Mouse (Mus musculus): ENCODE data around the gene Gjd3.
A peak's percentile ranks its signal among the peaks of the same experiment; 100 is the strongest.

The Gjd3 gene

DNA sequence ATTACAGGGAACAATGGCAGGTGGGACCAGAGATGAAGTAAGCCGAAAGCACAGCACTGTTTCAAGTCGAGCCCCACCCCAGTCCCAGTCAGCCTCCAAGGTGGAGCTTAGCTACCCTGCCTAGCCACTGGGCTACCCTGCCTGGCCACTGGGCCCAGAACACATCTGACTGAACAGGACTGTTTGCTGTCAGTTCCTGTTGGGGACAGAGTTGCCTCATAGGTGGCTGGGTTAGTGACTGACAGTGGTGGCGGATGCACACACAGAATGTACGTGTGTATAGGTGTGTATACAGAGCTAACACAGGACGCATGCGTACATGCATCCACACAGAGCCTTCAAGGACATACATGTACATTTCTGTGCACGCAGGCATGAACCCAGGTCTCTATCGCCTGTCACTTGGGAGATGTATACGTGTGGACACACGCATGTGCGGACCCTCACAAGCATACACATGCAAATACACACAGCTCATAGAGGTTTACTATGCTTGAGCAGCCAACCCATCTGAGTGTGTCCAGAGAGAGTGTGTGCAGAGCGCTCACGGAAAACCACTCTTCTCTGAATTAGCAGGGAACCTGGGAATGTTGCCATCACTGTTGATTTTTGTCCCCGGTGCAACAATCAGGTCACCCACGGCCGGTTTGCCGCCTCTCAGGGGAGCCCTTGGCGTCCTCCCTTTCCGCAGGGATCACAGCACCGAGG lies 1.4 kb downstream of the Gjd3 start:
- no peak for DNase-seq (ENCODE audit: low read depth, low spot score)

DNA sequence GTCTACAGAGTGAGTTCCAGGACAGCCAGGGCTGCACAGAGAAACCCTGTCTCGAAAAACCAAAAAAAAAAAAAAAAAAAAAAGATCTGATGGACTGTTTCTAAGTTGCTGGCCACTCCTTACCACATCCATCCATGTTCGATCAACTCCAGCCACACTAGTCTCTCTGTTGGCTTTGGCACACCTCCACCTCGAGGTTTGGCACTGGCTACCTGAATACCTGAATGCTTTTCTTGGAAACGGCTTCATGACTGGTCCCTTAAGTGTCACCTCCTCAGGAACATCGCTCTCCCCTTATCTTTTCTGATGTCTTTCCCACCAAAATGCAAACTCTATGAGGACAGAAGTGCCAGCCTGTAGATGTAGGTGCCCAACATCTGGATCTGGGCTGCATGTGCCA lies 3.5 kb downstream of the Gjd3 start:
- no peak for DNase-seq (ENCODE audit: low read depth, low spot score)

DNA sequence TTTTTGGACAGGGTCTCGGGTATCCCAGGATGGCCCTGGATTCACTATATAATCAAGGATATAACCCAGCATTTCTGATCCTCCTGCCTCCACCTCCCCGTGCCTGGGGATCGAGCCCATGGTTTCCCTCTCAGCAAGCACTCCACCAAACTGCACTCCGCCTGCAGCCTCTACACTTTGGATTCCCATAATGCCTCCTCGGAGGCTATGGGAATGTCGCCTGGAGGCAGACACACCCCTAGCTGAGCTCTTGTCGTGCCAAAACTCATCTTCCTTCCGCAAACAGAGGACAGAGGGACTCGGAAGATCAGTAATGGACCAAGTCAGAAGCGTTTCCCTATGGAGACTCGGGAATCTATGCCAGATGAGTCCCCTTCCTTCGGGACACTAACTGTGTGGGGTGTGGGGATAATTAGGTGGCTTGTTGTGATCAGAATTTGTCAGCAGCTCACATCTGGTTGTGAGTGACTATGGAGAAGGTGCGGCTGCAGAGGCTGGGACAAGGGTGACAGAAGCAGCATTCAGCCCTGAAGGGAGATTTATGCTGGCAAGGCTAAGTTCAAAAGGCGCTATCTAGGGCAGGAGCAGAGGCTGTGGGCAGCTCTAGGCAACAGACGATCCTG lies 4.2 kb downstream of the Gjd3 start:
- DNase-seq (ENCODE audit: low read depth, low spot score), result no peak

DNA sequence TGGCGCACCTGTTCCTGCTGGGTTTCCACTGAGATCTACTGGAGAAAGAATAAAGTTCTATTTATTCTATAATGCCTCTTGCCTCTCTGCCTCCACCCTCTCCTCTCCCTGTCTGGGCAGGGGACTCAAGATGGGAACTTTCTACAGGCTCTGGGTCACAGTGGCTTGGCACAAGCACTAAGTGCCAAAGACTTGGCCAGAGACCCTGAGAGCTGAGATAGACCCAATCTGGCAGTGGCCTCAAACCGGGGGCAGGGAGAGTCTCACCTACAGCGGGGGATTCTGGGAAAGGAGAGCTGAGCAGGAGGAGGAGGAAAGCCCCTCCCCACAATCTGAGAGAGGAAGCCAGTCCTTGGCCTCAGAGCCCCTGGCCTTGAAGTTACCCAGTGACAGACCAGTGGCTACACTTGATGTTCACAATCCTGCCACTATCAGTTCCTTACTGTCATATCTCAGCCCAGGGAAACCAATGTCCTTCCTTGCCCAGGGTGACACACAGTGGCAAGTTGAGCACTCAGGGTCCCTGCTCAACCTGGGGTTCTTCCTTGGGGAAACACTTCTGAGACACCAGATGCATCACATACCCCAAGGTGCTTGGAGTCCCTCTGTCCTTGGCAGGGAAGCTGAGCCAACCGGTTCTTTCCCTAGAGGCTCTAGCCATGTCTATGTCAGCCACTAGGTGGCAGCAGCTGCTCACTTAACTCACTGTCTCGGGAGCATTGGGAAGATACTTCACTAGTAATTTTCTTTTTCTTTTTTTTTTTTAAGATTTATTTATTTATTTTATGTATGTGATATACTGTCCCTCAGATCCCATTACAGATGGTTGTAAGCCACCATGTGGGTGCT lies 7.7 kb downstream of the Gjd3 start:
- peak; percentile 87 for DNase-seq (ENCODE audit: low read depth, low spot score)

DNA sequence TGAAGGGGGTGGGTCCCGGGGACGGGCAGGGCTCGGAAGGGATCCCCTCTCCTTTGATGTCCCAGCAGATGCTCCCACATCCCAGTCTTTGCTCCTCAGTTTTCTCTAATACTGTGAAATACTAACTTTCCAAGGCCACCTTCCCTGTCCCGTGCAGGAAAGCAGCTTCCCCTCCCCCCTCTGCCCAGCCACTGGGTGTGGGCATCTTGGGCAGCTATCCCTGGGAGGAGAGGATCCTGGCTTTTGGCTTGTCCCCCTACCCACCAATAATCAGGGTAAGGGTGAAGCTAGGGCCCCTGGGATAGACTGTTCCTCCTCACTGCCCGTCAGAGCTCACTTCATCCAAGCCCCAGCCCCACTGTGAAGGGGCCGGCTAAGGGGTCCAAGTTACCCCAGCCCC lies 8.6 kb downstream of the Gjd3 start:
- no peak for DNase-seq (ENCODE audit: low read depth, low spot score)

DNA sequence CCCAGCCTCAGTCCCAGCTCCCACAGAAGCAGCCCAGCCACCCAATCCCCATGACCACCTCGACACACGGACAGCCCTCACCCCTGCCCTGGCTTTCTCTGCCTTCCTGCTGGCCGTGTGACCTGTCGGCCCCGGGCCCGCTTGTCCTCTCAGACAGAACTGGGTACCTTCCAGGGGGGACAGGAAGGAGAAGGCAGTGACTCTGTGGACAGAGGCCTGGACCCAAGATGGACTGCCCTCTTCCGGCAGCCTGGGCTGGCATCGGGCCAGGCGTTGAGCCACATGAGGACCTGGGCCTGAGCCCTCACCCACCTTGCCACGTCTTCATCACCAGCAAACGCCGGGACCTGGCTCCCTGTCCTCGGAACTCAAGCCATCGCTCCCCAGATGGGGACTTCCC lies 9.2 kb downstream of the Gjd3 start:
- no peak for DNase-seq (ENCODE audit: low read depth, low spot score)

DNA sequence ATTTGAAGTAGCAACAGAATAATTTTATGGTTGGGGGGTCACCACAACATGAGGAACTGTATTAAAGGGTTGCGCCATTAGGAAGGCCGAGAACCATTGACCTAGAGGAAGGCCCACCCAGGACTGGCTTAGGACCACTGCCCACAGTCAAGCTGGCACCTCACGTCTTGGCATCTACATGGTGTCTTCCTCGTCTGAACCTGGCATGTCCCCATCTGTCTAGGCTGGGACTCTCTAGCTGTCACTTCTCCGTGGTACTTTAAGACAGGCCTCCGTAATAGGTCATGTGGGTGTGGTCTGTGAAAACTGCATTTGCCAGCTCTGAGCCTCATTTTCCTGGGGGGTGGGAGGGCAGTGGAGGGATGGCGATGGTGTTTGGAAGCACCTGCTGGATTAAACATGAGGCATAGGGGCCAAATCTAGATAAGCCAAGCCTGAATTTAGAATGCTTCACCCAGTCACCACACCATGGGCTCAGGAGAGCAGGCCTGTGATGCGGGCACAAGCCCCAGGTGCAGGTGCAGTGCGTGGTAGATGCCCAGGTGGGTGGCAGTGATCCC lies 9.9 kb downstream of the Gjd3 start:
- DNase-seq (ENCODE audit: low read depth, low spot score), result no peak

DNA sequence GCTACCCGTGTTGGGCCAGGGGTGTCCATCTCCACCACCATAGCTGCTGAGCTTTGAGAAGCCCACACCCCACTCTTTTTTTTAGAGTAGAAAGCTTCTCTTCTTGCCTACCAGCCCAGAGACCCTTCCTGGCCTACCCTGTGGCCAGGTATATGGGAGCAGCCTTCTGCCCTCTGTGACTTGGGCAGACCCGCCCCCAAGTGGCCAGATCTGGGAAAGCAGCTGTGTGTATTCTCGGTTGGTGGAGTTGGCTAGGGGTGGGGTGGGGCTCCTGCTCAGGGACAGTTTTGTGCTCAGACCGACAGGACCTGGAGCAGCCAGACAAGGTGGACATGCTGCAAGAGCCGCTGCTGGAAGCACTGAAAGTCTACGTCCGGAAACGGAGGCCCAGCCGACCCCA lies 10.6 kb downstream of the Gjd3 start:
- peak; percentile 80 for DNase-seq (ENCODE audit: low read depth, low spot score)

DNA sequence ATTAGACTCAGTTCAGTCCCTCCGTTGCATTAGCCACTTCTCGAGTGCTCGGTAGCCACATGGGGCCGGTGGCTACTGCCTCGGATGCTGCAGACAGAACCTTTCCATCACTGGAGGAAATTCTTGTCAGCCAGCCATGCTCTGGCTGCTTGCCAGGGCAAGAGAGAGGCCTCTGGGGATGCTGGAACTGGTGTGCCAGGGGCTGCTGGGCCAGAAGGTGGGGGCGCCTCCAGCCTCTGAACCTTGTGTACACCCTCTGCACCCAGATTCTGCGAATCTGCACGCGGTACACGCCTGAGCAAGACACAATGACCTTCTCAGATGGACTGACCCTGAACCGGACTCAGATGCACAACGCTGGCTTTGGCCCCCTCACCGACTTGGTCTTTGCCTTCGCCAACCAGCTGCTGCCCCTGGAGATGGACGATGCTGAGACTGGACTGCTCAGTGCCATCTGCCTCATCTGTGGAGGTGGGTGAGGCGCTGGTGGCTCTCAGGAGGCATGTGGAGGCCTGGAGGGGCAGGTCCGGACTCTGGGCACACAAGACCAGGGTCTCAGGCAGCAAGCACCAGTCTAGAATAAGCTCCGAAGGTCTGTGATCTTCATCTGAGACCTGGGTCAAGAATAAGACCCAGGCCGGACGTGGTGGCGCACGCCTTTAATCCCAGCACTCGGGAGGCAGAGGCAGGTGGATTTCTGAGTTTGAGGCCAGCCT lies 11.3 kb downstream of the Gjd3 start:
- peak; percentile 63 for DNase-seq (ENCODE audit: low read depth, low spot score)

DNA sequence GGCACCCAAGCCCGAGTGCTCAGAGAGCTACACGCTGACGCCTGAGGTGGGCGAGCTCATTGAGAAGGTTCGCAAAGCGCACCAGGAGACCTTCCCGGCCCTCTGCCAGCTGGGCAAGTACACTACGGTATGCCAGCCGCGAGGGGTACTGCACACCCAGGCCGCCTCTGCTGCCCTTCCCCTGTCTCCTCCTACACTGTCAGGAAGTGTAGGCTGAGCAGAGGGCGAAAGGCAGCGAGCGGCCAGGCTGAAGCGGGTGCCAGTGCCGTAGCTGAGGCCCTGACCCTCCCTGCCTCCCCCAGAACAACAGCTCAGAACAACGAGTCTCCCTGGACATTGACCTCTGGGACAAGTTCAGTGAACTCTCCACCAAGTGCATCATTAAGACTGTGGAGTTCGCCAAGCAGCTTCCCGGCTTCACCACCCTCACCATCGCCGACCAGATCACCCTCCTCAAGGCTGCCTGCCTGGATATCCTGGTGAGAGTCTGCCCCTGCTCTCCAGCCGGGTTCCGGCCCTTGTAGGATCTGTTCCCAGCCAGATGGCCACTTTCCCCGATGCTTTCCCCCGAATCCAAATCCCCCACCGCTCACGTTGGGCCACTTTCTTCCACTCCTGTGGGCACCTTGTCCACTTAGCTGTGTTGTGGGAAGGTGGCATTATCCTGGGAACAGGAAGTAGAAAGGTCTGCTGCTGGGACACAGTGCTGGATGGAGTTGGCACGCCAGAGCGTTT lies 12.5 kb downstream of the Gjd3 start:
- no peak for DNase-seq (ENCODE audit: low read depth, low spot score)

DNA sequence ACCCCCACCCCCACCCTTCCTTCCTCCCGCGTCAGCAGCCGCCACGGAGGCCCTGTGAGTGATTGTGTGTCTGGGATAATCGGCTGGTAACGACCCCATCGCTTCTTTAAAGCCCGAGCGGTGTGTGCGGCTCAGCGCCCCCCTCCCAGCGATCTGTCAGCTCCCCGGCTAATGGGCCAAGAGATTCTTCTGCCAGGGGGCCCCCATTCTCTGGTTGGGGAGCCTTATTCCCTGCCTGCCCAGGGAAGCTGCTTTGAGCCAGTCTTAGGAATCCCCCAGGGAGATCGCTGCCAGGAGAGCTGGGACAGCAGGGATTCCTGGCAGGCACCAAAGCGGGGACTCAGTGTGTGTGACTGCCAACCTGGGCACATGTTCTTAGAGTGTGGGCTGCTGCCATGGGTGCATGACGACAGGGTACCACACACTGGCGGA lies 13.3 kb downstream of the Gjd3 start:
- DNase-seq (ENCODE audit: low read depth, low spot score), result no peak

DNA sequence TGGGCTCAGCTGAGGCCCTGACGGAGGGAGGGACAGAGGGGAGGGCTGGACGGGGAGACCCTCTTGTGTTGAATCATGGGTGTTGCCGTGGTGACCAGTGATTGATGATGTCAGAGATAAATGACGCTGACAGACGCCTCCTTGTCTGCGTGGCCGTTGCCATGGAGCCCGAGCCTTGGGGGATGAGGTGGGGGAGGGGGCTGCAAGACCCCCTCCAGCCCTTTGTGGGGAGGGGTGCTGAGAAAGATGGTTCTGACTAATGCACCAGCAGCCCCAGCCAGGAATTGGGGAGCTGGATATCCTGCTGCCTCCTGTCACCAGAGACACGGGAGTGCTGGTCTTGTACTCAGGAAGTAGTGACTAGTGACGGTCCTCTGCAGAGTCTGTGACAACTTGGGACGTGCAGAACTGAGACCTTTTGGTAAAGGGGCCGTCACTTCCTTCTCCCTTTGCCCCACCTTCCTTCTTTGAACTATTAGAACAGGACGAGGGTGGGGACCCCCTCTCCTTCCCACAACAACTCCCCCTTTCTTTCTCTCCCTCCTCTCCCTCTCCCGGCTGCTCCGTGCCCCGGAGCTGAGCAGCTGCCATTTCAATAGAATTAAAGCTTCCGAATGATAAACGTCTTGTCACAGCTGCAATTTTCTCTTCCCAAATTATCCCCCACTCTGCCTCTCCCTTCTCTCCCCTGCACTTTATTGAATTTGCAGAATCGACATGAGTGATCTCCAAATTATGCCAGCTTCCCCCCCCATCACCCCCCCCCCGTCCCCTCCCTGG lies 13.9 kb downstream of the Gjd3 start:
- no peak for DNase-seq (ENCODE audit: low read depth, low spot score)

DNA sequence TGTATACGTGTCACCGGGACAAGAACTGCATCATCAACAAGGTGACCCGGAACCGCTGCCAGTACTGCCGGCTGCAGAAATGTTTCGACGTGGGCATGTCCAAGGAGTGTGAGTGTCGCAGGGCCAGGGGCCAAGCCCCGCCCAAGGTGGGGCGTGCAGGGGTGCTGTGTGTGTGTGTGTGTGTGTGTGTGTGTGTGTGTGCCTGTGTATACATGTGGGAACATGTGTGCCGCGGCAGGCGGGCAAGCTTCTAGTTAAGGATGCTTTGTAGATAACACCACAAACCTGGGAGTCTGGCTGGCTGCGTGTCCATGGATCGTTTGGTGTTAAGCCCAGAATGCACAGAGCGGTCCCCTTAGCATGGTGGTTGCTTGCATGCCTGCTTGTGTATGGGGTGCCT lies 14.7 kb downstream of the Gjd3 start:
- DNase-seq (ENCODE audit: low read depth, low spot score), result no peak

DNA sequence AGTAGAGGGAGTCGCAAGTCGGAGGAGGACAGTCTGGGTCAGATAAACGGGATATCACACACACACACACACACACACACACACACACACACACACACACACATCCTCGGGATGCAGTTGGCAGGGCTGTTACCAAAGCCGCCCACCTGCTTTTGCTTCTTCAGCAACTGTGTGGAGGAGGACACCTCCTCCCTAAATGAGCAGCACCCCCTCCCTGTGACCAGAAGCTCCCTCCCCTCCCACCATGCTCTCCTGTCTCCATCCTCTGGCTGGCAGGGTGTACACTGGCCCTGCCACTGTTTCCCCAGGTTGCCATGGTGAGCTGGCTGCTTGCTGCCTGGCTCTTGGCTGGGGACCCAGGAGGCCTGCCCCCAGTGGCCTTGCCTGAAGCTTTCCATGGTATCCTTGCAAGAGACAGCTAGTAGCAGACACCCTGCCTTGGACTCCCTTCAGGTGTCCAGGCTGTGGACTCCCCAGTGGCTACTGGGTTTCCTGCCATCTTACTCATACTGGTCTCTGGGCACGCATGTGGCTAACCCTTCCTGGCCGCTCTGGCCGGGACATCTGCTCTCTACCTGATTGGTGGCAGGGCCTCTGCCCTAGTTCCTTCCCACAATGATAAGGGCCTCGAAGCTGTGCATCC lies 16.2 kb downstream of the Gjd3 start:
- DNase-seq (ENCODE audit: low read depth, low spot score), result peak; percentile 74

DNA sequence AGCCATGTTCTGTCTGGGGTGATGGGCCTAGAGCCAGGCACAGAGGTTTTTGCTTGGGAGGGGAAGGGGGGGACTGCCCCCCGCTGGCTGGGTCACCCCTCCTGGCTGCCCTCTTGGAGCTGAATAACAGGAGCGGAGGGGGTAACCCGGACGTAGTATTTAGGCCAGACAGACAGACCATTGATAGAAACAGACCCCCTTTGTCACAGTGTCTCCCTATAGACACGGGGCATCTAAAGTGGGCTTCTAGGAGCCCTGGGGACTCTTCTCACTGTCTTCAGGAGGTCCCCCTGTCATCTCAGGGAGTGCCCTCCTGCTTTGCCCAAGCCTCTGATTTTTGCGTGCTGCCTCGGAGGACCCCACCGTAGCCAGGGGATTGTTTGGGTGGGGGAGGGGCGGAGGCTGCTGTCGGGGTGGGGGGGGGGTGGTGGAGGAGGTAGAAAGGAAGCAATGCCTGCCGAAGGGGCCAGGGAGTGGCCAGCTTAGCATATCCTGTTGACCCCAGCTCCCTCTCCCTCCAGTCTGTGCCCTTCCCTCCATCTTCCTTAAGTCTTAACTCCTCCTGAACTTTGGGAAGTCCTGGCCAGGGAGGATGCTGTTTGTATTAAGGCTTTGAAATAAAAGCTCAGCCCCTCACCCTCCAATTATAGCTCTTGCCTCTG lies 17.3 kb downstream of the Gjd3 start:
- DNase-seq (ENCODE audit: low read depth, low spot score), result no peak

DNA sequence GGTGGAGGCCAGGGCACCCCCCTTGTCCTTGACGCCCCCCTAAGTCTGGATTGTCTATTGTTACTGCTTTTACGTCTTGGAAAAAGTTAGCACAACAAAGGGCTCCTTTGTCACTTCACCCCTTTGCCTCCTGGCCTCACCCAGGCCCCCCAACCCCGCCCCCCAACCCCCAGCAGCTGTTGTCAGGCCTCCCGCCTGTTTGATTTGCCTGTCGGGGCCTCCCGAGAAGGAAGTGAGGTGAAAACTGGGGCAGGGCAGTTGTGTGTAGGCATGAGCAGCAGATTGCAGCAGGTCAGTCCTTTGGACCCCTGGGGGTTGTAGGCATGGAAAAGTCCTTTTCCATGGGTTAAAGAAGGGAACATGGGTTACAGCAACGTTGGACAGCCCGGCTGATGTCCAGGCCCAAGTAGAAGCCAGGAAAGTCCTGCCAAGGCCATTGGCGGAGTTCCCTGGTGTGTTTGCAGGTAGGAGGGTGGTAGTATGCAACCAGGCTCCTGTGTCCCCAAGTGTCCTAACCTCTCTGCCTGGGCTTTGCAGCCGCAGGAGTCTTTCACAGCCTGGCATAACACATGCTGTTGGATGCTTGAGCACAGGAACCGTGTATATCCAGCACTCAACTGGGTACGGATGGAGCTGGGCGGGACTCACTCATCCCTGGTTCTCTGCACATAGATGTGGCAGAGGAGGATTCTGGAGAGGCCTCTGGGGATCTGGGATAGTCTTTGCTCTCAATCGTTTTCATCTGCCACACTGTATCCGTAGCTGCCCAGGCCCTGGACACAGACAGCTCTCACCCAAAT lies 18.0 kb downstream of the Gjd3 start:
- DNase-seq (ENCODE audit: low read depth, low spot score), result no peak

DNA sequence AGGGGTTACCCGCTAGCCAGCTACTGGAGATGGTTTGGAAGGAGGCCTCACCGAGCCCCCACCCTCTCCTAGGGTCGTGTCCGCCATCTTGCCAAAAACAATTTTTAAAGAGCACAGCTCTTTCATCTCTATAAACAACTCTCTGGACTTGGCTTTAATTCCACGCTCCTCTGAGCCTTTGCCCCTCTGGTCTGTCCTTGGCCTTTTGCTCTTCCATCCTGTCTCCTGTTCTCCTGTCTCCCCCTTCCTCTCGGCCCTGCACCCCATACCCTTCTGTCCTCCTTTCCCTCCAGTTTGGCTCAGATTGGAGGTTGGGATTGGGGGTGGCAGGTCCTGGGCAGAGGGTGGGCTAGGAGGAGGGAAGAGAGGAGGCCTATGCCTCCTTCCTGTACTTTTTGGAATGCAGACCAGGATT lies 18.6 kb downstream of the Gjd3 start:
- DNase-seq (ENCODE audit: low read depth, low spot score), result no peak
